Mouse (Mus musculus) spleen, adult 2 months (tissue): Measurements from ENCODE around the gene Nfkb2. TPM values are rescaled to one million over a fixed set of nuclear protein-coding genes. Genes with fewer than 3 reads are reported as not detected.

ENCODE experiments used
- DNase-seq, 2 experiments: peaks; one replicate each; pipeline versions ENCODE4 v3.0.0 to v3.0.0-alpha.2; 2012 to 2021; ENCODE audit warnings: low spot score in 2 of 2, low read depth in 1 of 2
- H3K27ac ChIP-seq: fragments of 200-500 bp; 2 replicates; pipeline ENCODE4 v1.5.1; 2012; ENCODE audit warnings: low read length, inconsistent platforms; ENCODE audit not compliant: insufficient read depth
- H3K27me3 ChIP-seq: fragments of 200-500 bp; 2 replicates; pipeline ENCODE4 v1.6.1; 2012; ENCODE audit warnings: mild to moderate bottlenecking, moderate library complexity, low read length, inconsistent platforms; ENCODE audit not compliant: control insufficient read depth, insufficient read depth
- H3K36me3 ChIP-seq: fragments of 200-500 bp; 2 replicates; pipeline ENCODE4 v1.6.1; 2012; ENCODE audit warnings: mild to moderate bottlenecking, low read length, inconsistent platforms; ENCODE audit not compliant: control insufficient read depth, insufficient read depth
- H3K4me1 ChIP-seq: fragments of 200-500 bp; 2 replicates; pipeline ENCODE4 v1.6.1; 2011; ENCODE audit warnings: inconsistent platforms; ENCODE audit not compliant: control insufficient read depth, insufficient read depth, insufficient read length
- H3K4me3 ChIP-seq: fragments of 200-500 bp; 2 replicates; pipeline ENCODE4 v1.5.1; 2011; ENCODE audit warnings: mild to moderate bottlenecking, inconsistent platforms; ENCODE audit not compliant: insufficient read depth, insufficient read length; ENCODE audit errors: extremely low read depth
- CTCF ChIP-seq: fragments of 200-500 bp; IDR thresholded peaks from 2 replicates; pipeline ENCODE4 v1.5.1; 2011; ENCODE audit warnings: mild to moderate bottlenecking, inconsistent platforms; ENCODE audit not compliant: insufficient read depth, insufficient read length, insufficient replicate concordance; ENCODE audit errors: extremely low read depth
- POLR2A ChIP-seq: fragments of 200-500 bp; IDR thresholded peaks from 2 replicates; pipeline ENCODE4 v1.6.1; 2011; ENCODE audit warnings: low read depth, low read length, inconsistent platforms
- WGBS: fragments of 180-500 bp; shearing (Covaris S2); methylation state at CpG from one replicate; pipeline ENCODE4 v1.1.7; 2018; 5-methylcytosine and 5-hydroxymethylcytosine counted together
- polyA plus RNA-seq: library from polyadenylated mRNA; depleted of rRNA; stranded (reverse); fragments of >200 nt; gene quantifications from 2 replicates; pipeline ENCODE4 v1.2.3, GENCODE M21; 2012

Nfkb2 gene
- polyA plus RNA-seq, 1 experiment = 145 TPM

- DNase-seq = no peak
- H3K27ac ChIP-seq = no peak overlapping the region
- TF ChIP-seq POLR2A (no peak), CTCF (no peak)
- 0 out of 2 replicates have a peak, but pooled peaks cover 1% of the 10 kb centered on the region for H3K36me3 ChIP-seq
- peaks cover 12% of the 10 kb centered on the region for H3K27me3 ChIP-seq
- WGBS = 35% methylated on average over 14 of the region's 14 CpGs
- peaks cover 15% of the 10 kb centered on the region for H3K4me1 ChIP-seq
- H3K4me3 ChIP-seq = peak overlapping the region; percentile 64
Observed at GRCm38 (mm10) chr19:46327531-46328064, 23.5 kb downstream of the Nfkb2 start.

GRCm38 (mm10) chr19:46328081-46329030, 24.2 kb downstream of the Nfkb2 start, which contains the start of gene Fbxl15:
Gene Fbxl15 (plus strand): TSS chr19:46328184.
- Histone ChIP-seq H3K4me1 (peaks cover 15% of the 10 kb centered on the region), H3K36me3 (0 out of 2 replicates have a peak, but pooled peaks cover 1% of the 10 kb centered on the region), H3K4me3 (peak within 1 kb of the TSS; percentile 64), H3K27me3 (peaks cover 12% of the 10 kb centered on the region; the same call in 1 of the 2 replicates), H3K27ac (peak within 1 kb of the TSS; percentile 82)
- peak; percentile 80 to 89 for DNase-seq
- TF ChIP-seq POLR2A (peak; percentile 46), CTCF (no peak)
- WGBS = under 1% methylated on average over 81 of the region's 81 CpGs

- WGBS = 2% methylated on average over 54 of the region's 54 CpGs
- no peak for DNase-seq
- peak overlapping the region; percentile 82; the same call in 1 of the 2 replicates for H3K27ac ChIP-seq
Observed at GRCm38 (mm10) chr19:46329031-46329641, 25.0 kb downstream of the Nfkb2 start.

GRCm38 (mm10) chr19:46329951-46330350, 25.8 kb downstream of the Nfkb2 start:
- Histone ChIP-seq H3K27me3 (peaks cover 10% of the 10 kb centered on the region; the same call in 1 of the 2 replicates), H3K4me3 (no peak overlapping the region), H3K36me3 (0 out of 2 replicates have a peak, but pooled peaks cover 1% of the 10 kb centered on the region), H3K4me1 (peaks cover 15% of the 10 kb centered on the region), H3K27ac (no peak overlapping the region)
- DNase-seq = peak in 1 of 2 experiments; percentile 82
- 9% methylated on average over 16 of the region's 16 CpGs for WGBS
- TF ChIP-seq CTCF = peak; percentile 87
- TF ChIP-seq POLR2A = no peak

More at GRCm38 (mm10) chr19:46329031-46329641, 25.0 kb downstream of the Nfkb2 start:
- peaks cover 12% of the 10 kb centered on the region; the same call in 1 of the 2 replicates for H3K27me3 ChIP-seq
- TF ChIP-seq CTCF (no peak), POLR2A (no peak)
- 0 out of 2 replicates have a peak, but pooled peaks cover 1% of the 10 kb centered on the region for H3K36me3 ChIP-seq
- peaks cover 15% of the 10 kb centered on the region for H3K4me1 ChIP-seq
- peak overlapping the region; percentile 64 for H3K4me3 ChIP-seq

GRCm38 (mm10) chr19:46330696-46331095, 26.6 kb downstream of the Nfkb2 start:
- Histone ChIP-seq H3K4me1 (peaks cover 15% of the 10 kb centered on the region), H3K36me3 (0 out of 2 replicates have a peak, but pooled peaks cover 1% of the 10 kb centered on the region), H3K27ac (no peak overlapping the region), H3K4me3 (no peak overlapping the region), H3K27me3 (peaks cover 6% of the 10 kb centered on the region; the same call in 1 of the 2 replicates)
- WGBS = 92% methylated on average over 12 of the region's 12 CpGs
- no peak for TF ChIP-seq CTCF
- TF ChIP-seq POLR2A = no peak
- DNase-seq = no peak

- H3K27ac ChIP-seq = no peak overlapping the region
- H3K4me3 ChIP-seq = no peak overlapping the region
- H3K27me3 ChIP-seq = peaks cover 2% of the 10 kb centered on the region; the same call in 1 of the 2 replicates
- H3K36me3 ChIP-seq = 0 out of 2 replicates have a peak, but pooled peaks cover 1% of the 10 kb centered on the region
- DNase-seq = no peak
- peaks cover 15% of the 10 kb centered on the region for H3K4me1 ChIP-seq
- TF ChIP-seq CTCF (no peak), POLR2A (no peak)
- WGBS = 93% methylated on average over 14 of the region's 14 CpGs
Observed at GRCm38 (mm10) chr19:46331326-46331725, 27.2 kb downstream of the Nfkb2 start.
